In genomic region chr11:75234745-75235144, GRCm38 (mm10) we compare ENCODE assay signal across 8 mouse cellular contexts. TPM values are rescaled to one million over a fixed set of nuclear protein-coding genes. Genes with fewer than 3 reads are reported as not detected.
DNase-seq lines count a peak whose midpoint lies in the region; ATAC-seq lines count a peak whose summit lies in the region.

No protein-coding gene starts in this region.

- 2% methylated on average over 16 of the region's 16 CpGs for whole genome bisulfite sequencing in kidney, embryonic 14.5 days

- 0 out of 2 replicates have a peak, but pooled peaks have one; percentile 33 for ATAC-seq in kidney, embryonic 14.5 days (ENCODE audit: low FRiP score, low TSS enrichment)
- peak; percentile 84 for ATAC-seq in megakaryocyte progenitor cell, adult 5-6 weeks (replicated peaks; ENCODE audit: poor library complexity)
- no peak for ATAC-seq in granulocyte monocyte progenitor cell, adult 5-6 weeks (replicated peaks; ENCODE audit: poor library complexity, severe bottlenecking)

- no peaks in the 10 kb centered on the region for H3K36me3 ChIP-seq in kidney, embryonic 14.5 days (ENCODE audit: control insufficient read depth, insufficient read depth, low read length)

- H3K4me2 ChIP-seq in kidney, embryonic 14.5 days (replicated peaks; ENCODE audit: low read depth, low read length), result peak overlapping the region; percentile 16

- no peak overlapping the region for H3K27ac ChIP-seq in kidney, embryonic 14.5 days (ENCODE audit: low read depth, low read length)

- peaks cover 5% of the 10 kb centered on the region; the same call in 1 of the 2 replicates for H3K27me3 ChIP-seq in kidney, embryonic 14.5 days (ENCODE audit: control insufficient read depth, insufficient read depth, low read length)

- no peaks in the 10 kb centered on the region for H3K9me3 ChIP-seq in kidney, embryonic 14.5 days (ENCODE audit: control insufficient read depth, low read length)

- no peak overlapping the region for H3K4me3 ChIP-seq in kidney, embryonic 14.5 days (ENCODE audit: low read length)

- DNase-seq in left cerebral cortex, adult 9 months (ENCODE audit: low spot score in 2 of 2), result peak; percentile 33 to 69
- DNase-seq in left cerebral cortex, adult 11 months (ENCODE audit: low spot score), result no peak
- peak; percentile 57 to 59 for DNase-seq in cerebellum, postnatal 14 days
- DNase-seq in natural killer cell, adult 2 months (ENCODE audit: low spot score in 2 of 2), result no peak
- no peak for DNase-seq in heart, postnatal 10 days

- intact Hi-C loops in heart, postnatal 10 days (cut with DNase I), result no loop called here

- H3K9ac ChIP-seq in kidney, embryonic 14.5 days (ENCODE audit: low read depth, low read length), result no peak overlapping the region

- peaks cover 4% of the 10 kb centered on the region; the same call in 1 of the 2 replicates for H3K4me1 ChIP-seq in kidney, embryonic 14.5 days (ENCODE audit: control insufficient read depth, insufficient read depth, low read length)

RNA-seq across cellular contexts. Expression of gene Rtn4rl1, which starts 41.2 kb away (rescaled TPM):
- polyA plus RNA-seq in kidney, embryonic 14.5 days (2014; fragmentation: Nextera tagmentation; extraction: Ambion mirVana), result 2.7 and 4.2 TPM in 2 replicates
- total RNA-seq in megakaryocyte progenitor cell, adult 5-6 weeks (2015), result 0.49 and 1.1 TPM in 2 replicates
- 0.20 and 0.42 TPM in 2 replicates for total RNA-seq in megakaryocyte progenitor cell, adult 5-6 weeks (2017)
- total RNA-seq in heart, postnatal 10 days (2021), result 10 to 100 TPM; 13.9 to 21.4 TPM
- 0.37 and 1.0 TPM in 2 replicates for total RNA-seq in granulocyte monocyte progenitor cell, adult 5-6 weeks (2014; fragmentation: Nextera tagmentation)
- total RNA-seq in granulocyte monocyte progenitor cell, adult 5-6 weeks (2017), result 0.15 TPM in 1 of 2 replicates, not detected in the other

RNA-seq across cellular contexts. Expression of gene Dph1, which starts 43.7 kb away (rescaled TPM):
- 25.7 and 29.2 TPM in 2 replicates for polyA plus RNA-seq in kidney, embryonic 14.5 days (2014; fragmentation: Nextera tagmentation; extraction: Ambion mirVana)
- 3.3 and 7.4 TPM in 2 replicates for total RNA-seq in megakaryocyte progenitor cell, adult 5-6 weeks (2015)
- total RNA-seq in megakaryocyte progenitor cell, adult 5-6 weeks (2017), result 9.2 and 9.5 TPM in 2 replicates
- 10 to 100 TPM; 13.9 to 15.6 TPM for total RNA-seq in heart, postnatal 10 days (2021)
- total RNA-seq in granulocyte monocyte progenitor cell, adult 5-6 weeks (2014; fragmentation: Nextera tagmentation), result 7.6 and 17.1 TPM in 2 replicates
- total RNA-seq in granulocyte monocyte progenitor cell, adult 5-6 weeks (2017), result 8.9 and 10.6 TPM in 2 replicates

RNA-seq across cellular contexts. Expression of gene Ovca2, which starts 56.1 kb away (rescaled TPM):
- 33.3 and 33.4 TPM in 2 replicates for polyA plus RNA-seq in kidney, embryonic 14.5 days (2014; fragmentation: Nextera tagmentation; extraction: Ambion mirVana)
- total RNA-seq in megakaryocyte progenitor cell, adult 5-6 weeks (2015), result 20.8 and 26.3 TPM in 2 replicates
- total RNA-seq in megakaryocyte progenitor cell, adult 5-6 weeks (2017), result 14.5 and 16.5 TPM in 2 replicates
- 1 to 10 TPM; 7.8 to 9.5 TPM for total RNA-seq in heart, postnatal 10 days (2021)
- 17.1 and 20.1 TPM in 2 replicates for total RNA-seq in granulocyte monocyte progenitor cell, adult 5-6 weeks (2014; fragmentation: Nextera tagmentation)
- total RNA-seq in granulocyte monocyte progenitor cell, adult 5-6 weeks (2017), result 16.1 and 16.4 TPM in 2 replicates

Comparison
In these comparisons a context has a peak if more than half of its experiments do, and no peak if none do; other contexts are left out.
1. DNase-seq: peak in left cerebral cortex, adult 9 months (2 of 2) and cerebellum, postnatal 14 days (2 of 2); none in left cerebral cortex, adult 11 months (single experiment), natural killer cell, adult 2 months (0 of 2) and heart, postnatal 10 days (0 of 2).
2. RNA of gene Rtn4rl1, which starts 41.2 kb away (total RNA-seq): 13.9 to 21.4 TPM in heart, postnatal 10 days; 0.20 to 1.1 TPM in megakaryocyte progenitor cell, adult 5-6 weeks and 0.15 to 1.0 TPM in granulocyte monocyte progenitor cell, adult 5-6 weeks; every median in the first group is over 4 times any median in the second.